Mouse (Mus musculus) heart, adult 2 months (tissue): ENCODE results near the gene Pitpnc1.

Experiments
- CTCF ChIP-seq: fragments of 200-600 bp; IDR thresholded peaks from 2 replicates; pipeline ENCODE4 v1.8.1; 2022; ENCODE audit warnings: antibody characterized with exemption, mild to moderate bottlenecking, moderate library complexity
- EP300 ChIP-seq: fragments of 200-500 bp; IDR thresholded peaks from 2 replicates; pipeline ENCODE4 v1.6.1; 2011; ENCODE audit warnings: low read depth, low read length, control low read depth; ENCODE audit not compliant: insufficient read depth

GRCm38 (mm10) chr11:107413251-107413655 is 57.2 kb downstream of the Pitpnc1 start:
- TF ChIP-seq EP300, result no peak
- TF ChIP-seq CTCF, result no peak
